Mouse (Mus musculus) small intestine, adult 2 months (tissue): ENCODE measurements around the gene Mtpn.

Experiments used
- CTCF ChIP-seq: fragments of 200-500 bp; IDR thresholded peaks from 2 replicates; pipeline ENCODE4 v1.5.1; 2012; ENCODE audit warnings: low read depth, mild to moderate bottlenecking, control low read depth, inconsistent platforms, low read length, moderate library complexity, mixed read lengths; ENCODE audit not compliant: insufficient replicate concordance, insufficient read length; ENCODE audit errors: extremely low read depth
- POLR2A ChIP-seq: fragments of 200-500 bp; IDR thresholded peaks from 2 replicates; pipeline ENCODE4 v1.6.1; 2012; ENCODE audit warnings: low read depth, mild to moderate bottlenecking, control low read depth, inconsistent platforms, low read length, moderate library complexity

GRCm38 (mm10) chr6:35538757-35539303, 858 bp downstream of the Mtpn start:
- no peak for TF ChIP-seq CTCF
- TF ChIP-seq POLR2A, result no peak
